Mouse (Mus musculus) layer of hippocampus, adult 2 months (tissue): Measurements from ENCODE around the gene Uso1. TPM values are rescaled to one million over a fixed set of nuclear protein-coding genes. Genes with fewer than 3 reads are reported as not detected.
A peak's percentile ranks its signal among the peaks of the same experiment; 100 is the strongest.

Source experiments
- DNase-seq, 2 experiments: peaks; one replicate each; pipeline ENCODE4 v3.0.0; 2022; ENCODE audit warnings: low spot score in 2 of 2
- H3K27ac ChIP-seq: fragments of 200-600 bp; 2 replicates; pipeline ENCODE4 v1.8.1; 2022
- H3K4me3 ChIP-seq: fragments of 200-600 bp; 2 replicates; pipeline ENCODE4 v1.8.1; 2022; ENCODE audit warnings: mild to moderate bottlenecking
- CTCF ChIP-seq: fragments of 200-600 bp; conservative IDR thresholded peaks from 2 replicates; pipeline ENCODE4 v1.8.1; 2022; ENCODE audit warnings: antibody characterized with exemption, mild to moderate bottlenecking, moderate library complexity
- total RNA-seq, 2 experiments: library from RNA; stranded (reverse); gene quantifications; 2 replicates each; pipeline ENCODE4 v1.2.3; 2021

The Uso1 gene
- total RNA-seq, 2 experiments from 2014 or later: 76.7 to 79.6 TPM

- no peak for DNase-seq
- no peak for TF ChIP-seq CTCF
- H3K27ac ChIP-seq: no peak within 1 kb of the TSS
- no peak within 1 kb of the TSS for H3K4me3 ChIP-seq
Observed at GRCm38 (mm10) chr5:92215308-92215707, 77.6 kb downstream of the Uso1 start, which contains the start of gene U90926. U90926 (minus strand) TSS chr5:92215408.

- no peak for TF ChIP-seq CTCF
- H3K4me3 ChIP-seq: no peak overlapping the region
- H3K27ac ChIP-seq: no peak overlapping the region
- no peak for DNase-seq
Observed at GRCm38 (mm10) chr5:92218915-92219793, 81.4 kb downstream of the Uso1 start.

DNA sequence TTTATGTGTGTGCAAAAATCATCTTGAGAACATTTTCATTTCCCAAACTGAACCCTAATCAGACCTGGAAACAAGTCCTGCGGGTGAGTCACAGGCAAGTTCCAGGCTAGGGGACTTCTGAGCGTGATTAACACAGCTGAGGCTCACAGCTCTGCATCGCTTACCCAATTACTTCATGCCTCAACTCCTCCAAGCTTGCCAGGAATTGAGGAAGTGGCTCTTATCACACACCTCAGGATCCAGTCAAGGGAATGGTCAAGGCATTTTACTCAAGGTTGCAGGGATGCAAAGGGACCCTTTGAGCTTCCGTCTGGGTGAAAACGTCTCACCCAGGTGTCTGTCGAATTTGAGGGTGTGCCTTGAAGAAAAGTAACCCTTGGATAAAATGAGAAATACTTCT lies 82.1 kb downstream of the Uso1 start:
- no peak overlapping the region for H3K4me3 ChIP-seq
- DNase-seq: no peak
- no peak for TF ChIP-seq CTCF
- H3K27ac ChIP-seq: no peak overlapping the region

- no peak overlapping the region for H3K4me3 ChIP-seq
- no peak for DNase-seq
- TF ChIP-seq CTCF: no peak
- no peak overlapping the region for H3K27ac ChIP-seq
Observed at GRCm38 (mm10) chr5:92220287-92220902, 82.7 kb downstream of the Uso1 start.

GRCm38 (mm10) chr5:92227782-92228181 lies 90.0 kb downstream of the Uso1 start:
- Histone ChIP-seq H3K27ac (no peak overlapping the region), H3K4me3 (no peak overlapping the region)
- no peak for DNase-seq
- no peak for TF ChIP-seq CTCF

- H3K27ac ChIP-seq: no peak overlapping the region
- DNase-seq: no peak
- no peak for TF ChIP-seq CTCF
- H3K4me3 ChIP-seq: no peak overlapping the region
Observed at GRCm38 (mm10) chr5:92228776-92229175, 91.0 kb downstream of the Uso1 start.

DNA sequence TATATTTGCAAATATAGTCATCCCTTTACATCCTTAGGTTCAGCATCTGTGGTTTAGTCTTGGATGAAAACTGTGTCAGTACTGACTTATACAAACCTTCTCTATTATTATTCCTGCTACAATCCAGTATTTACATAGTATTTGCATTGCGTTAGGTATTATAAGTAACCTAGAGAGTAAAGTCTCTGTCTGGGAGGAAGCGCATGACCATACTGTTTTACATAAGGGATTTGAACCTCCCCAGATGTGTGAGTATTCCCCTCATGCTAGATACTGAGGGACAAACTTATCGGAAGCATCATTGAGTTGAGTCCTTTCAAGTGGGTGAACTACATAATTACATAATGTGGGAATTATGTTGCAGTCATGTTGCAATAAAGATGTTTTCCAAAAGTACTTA lies 91.8 kb downstream of the Uso1 start:
- TF ChIP-seq CTCF: no peak

DNA sequence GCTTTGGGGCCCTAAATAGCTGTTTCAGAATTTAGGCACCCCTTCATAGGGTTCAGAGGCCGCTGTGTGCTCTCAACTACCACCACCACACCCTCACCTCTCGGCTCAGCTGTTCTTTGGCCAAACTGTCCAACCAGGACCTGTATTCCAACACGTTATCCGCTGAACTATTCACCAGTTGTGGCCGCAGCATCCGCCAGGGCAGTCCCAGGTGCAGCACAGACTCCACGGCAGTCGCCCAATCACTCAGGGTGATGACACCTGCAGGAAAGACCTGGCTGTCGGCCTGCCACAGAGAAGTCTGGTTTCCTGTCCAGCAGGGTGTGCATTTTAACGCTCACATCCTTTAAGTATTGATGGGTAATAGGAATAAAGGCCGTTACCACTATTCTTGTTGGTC lies 92.6 kb downstream of the Uso1 start:
- no peak for DNase-seq
- Histone ChIP-seq H3K4me3 (no peak overlapping the region), H3K27ac (no peak overlapping the region)
- no peak for TF ChIP-seq CTCF

More for the DNA sequence above, 91.8 kb downstream of the Uso1 start:
- DNase-seq: no peak
- no peak overlapping the region for H3K4me3 ChIP-seq
- no peak overlapping the region for H3K27ac ChIP-seq

DNA sequence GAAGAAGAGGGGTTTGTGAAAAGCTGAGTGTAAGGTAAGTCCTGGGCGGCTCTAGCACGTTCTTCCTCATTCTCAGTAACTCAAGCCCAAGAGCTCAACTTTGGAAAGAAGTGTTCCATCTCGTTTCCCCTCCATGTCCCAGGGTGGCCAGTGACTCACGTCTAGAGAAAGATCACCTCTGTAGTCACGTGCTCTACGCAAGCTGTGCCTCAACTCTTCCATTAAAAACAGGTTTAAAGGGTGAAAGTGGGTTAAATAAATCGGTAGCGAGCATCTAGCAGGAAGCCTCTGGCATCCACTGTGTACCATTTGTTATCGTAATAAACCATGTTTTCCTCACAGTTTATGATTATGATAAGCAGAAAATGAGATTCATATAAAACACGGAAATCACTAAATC lies 94.1 kb downstream of the Uso1 start:
- no peak for DNase-seq
- H3K4me3 ChIP-seq: no peak overlapping the region
- no peak for TF ChIP-seq CTCF
- no peak overlapping the region for H3K27ac ChIP-seq

GRCm38 (mm10) chr5:92233366-92233765 lies 95.6 kb downstream of the Uso1 start:
- H3K4me3 ChIP-seq: no peak overlapping the region
- DNase-seq: no peak
- no peak for TF ChIP-seq CTCF
- no peak overlapping the region for H3K27ac ChIP-seq

- Histone ChIP-seq H3K4me3 (no peak overlapping the region), H3K27ac (no peak overlapping the region)
- no peak for TF ChIP-seq CTCF
- DNase-seq: no peak
Observed at GRCm38 (mm10) chr5:92234939-92235557, 97.3 kb downstream of the Uso1 start.

- DNase-seq: peak; percentile 77
- peak overlapping the region; percentile 30; the same call in 1 of the 2 replicates for H3K4me3 ChIP-seq
- no peak overlapping the region for H3K27ac ChIP-seq
- peak; percentile 85 for TF ChIP-seq CTCF
Observed at GRCm38 (mm10) chr5:92239333-92240232, 101.8 kb downstream of the Uso1 start.

DNA sequence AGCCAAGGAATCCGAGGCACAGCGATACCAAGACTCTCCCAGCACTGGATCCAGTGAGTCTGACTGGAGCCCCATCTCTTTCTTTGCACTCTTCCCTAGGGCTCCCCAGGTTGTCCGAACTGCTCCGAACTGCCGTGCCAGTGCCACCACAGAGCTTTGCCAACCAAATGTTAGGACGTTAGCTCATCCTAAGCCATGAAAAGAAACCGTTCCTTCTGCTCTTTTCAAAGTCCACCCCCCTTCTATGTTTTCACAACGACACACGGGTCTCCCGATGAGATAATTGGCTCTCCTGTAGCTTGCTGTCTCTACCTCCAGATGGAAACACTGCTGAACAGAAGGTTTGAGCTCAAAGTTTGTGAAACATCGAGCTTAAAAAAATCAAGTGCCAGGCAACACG lies 103.0 kb downstream of the Uso1 start:
- no peak for TF ChIP-seq CTCF
- Histone ChIP-seq H3K4me3 (no peak overlapping the region), H3K27ac (no peak overlapping the region)
- DNase-seq: peak; percentile 33 to 74
